Mouse (Mus musculus): Measurements from ENCODE around the gene Ccdc106.
"Not testable (repeated sequence)": the region's sequence is repeated elsewhere in the genome, so short reads cannot be mapped to it uniquely, and the experiment has no call there.

Ccdc106 gene

DNA sequence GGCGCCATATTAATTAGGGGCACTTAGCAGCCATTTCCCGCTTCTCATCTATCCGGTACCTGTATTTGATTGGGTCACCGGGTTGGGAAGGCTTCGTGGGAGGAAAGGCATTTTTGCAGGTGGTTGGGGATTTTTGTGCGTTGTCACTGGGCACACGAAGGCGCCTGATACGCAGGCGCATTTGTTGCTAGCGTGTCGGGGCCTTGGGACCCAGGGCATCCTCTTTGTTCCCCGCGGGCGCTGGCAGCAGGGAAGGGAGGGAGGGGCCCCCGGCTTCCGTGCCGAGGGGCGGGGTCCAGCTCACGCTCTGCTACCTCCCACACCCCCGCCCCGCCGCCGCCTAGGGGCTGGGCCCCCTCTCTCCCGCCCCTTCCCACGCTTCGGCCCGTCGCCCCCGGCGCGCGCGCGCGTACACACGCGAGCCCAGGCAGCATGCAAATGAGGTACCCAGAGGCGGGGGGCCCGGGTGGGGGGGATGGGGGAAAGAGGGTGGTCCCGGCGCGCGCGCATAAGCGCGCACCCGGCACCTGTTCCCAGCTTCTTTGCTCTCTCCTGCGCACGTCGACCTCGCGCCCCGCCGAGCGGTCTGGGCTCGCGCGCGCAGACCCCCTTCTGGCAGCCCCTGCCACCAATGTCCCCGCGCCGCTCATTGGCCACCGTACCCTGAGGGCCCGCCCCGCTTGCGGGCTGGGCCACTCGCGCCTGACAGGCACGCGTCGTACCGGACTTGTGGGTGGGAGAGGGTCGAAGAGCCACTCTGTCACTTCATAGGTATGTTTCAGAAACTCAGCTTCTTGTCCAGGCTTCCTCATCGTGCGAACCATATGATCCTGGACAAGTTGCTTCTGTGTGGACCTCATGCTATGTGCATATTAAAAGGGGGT, 5.0 kb upstream of the Ccdc106 start, which contains the start of gene Gm44973:
Gene Gm44973, plus strand, starts transcription at position 379 of the 884 bp plus-strand sequence.
- peak; percentile 94 for DNase-seq (ENCODE audit: low spot score)

DNA sequence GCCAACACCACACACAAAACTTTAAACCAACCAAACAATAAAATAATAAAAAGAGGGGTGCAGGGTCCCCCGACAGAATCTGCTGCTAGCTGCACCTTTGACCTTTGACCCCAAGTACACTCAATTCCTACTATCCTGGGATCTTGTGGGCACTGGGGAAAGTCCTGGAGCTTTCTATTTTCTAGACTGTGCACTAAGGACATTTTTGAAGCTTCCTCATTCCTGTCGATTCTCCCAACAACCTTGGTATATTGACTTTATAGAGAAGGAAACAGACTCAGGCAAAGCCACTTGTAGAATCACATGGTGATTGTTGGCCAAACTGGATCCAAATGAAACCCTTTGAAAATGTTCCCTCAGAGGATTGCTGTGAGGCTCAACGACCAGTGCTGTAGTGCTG, 4.3 kb upstream of the Ccdc106 start:
- no peak for DNase-seq (ENCODE audit: low spot score)

DNA sequence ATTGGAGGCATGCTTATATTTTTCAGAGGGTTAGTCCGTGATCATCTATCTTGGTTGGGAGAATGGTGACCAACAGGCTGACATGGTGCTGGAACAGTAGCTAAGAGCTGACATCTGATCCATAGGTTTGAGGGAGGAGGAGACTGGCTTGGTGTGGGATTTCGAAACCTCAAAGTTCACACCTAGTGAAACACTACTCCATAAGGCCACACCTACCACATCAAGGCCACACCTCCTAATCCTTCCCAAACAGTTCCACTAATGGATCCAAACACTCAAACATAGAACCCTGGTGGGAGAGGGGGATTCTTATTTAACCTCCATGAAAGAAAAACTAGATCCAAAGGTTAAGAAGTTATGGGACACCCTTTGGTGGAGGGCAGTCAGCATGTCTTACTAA, 3.4 kb upstream of the Ccdc106 start:
- no peak for DNase-seq (ENCODE audit: low spot score)

DNA sequence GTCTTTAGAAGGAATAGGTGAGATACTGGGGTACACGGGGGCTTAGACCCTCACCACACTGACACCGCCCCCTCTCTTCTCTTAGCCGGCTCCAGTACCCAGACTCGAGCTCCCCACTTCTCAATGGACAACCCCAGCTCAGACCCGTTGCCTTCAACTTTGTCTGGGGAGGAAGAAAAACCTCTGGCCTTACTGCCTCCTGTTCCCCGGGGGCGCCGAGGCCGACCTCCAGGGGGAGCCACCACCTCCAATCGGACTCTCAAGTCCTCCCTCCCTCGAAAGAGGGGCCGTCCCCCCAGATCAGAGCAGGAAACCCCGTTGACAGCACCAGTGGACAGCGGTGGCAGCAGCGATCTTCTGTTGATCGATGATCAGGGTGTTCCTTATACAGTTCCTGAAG, 3.0 kb upstream of the Ccdc106 start:
- peak; percentile 41 for DNase-seq (ENCODE audit: low spot score)

DNA sequence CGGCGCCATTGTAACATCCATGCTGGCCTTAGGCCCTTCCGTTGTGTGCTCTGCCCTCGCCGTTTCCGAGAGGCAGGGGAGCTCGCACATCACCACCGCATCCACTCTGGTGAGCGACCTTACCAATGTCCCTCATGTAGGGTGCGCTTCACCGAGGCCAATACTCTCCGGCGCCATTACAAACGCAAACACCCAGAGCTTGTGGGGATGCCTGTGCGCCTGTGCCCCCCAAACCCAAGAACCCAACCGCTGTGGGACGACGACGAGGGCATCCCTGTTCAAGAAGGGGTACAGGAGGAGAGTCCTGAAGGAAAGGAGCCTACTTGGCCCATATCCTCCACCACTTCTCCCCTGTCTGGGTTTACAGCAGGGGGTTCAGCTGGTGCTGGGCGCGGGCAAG, 2.4 kb upstream of the Ccdc106 start:
- peak; percentile 14 for DNase-seq (ENCODE audit: low spot score)

DNA sequence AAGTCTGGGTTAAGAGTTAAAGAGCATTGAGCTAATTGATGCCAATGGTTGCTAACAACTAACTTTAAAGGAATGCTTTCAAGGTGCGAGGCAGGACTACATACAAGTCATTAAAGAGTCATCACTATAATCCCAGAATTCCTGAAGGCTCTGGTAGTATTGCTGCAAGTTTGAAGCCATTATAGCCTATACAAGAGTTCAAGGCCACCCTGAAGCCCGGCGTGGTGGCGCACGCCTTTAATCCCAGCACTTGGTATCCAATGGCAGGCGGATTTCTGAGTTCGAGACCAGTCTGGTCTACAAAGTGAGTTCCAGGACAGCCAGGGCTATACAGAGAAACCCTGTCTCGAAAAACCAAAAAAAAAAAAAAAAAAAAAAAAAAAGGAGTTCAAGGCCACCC, 777 bp upstream of the Ccdc106 start:
- not testable (repeated sequence) for DNase-seq (ENCODE audit: low spot score)

DNA sequence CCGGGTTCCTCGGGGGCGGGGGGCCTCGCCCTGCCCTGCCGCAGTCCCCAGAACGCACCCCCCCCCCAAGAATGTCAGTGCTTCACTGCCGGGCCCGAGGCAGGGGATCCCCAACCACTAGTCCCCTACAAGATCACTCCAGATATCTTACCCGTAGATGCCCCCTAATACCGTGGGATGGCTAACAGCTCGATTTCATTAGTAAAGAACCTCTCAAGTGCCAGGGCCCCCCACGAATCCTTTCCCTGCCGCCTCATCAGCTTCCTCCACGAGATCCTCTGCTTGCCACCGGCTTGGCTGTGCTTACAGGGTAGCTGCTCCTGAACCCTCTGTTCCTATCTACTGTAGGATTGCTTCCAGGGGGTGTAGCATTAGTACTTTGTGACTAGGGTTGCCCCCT, 332 bp downstream of the Ccdc106 start:
- DNase-seq (ENCODE audit: low spot score): no peak

DNA sequence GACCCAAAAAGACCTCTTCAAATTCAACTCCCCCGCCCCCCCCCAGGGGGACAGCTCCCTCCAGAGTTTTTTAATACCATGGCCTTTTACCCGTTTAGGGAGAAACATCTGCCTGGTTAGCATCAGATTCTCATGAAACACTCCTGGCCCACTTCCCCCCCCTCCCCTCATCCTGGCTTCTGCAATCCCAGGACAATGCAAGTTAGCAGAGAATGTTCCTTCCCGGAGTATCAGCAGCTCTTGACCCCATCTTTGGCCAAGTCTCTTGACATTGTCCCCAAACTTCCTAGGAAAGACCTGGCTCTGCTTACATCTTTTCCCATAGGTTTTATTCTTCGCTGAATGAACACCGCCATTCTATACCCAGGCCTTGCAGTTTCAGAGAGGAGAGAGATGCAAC, 844 bp downstream of the Ccdc106 start:
- DNase-seq (ENCODE audit: low spot score): no peak

DNA sequence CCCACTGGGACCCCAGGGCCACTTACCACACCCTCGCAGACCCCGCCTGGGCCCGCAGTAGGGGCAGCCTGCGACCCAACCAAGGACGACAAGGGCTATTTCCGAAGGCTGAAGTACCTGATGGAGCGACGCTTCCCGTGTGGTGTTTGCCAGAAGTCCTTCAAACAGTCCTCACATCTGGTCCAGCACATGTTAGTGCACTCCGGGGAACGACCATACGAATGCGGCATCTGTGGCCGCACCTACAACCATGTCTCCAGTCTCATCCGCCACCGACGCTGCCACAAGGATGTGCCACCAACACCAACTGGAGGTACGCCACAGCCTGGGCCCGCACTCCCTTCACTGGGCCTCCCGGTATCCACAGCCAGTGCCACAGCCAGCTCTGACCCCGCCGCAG, 9.2 kb downstream of the Ccdc106 start:
- DNase-seq (ENCODE audit: low spot score): no peak

DNA sequence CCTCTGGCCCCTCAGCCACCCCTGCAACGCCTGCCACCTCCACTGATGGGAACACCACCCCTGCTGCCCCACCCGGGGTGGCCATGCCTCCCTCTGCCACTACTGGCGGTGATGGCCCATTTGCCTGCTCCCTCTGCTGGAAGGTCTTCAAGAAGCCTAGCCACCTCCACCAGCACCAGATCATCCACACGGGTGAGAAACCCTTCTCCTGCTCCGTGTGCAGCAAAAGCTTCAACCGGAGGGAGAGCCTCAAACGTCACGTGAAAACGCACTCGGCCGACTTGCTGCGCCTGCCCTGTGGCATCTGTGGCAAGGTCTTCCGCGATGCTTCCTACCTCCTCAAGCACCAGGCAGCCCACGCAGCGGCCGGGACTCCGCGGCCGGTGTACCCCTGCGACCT, 9.6 kb downstream of the Ccdc106 start:
- DNase-seq (ENCODE audit: low spot score): no peak

DNA sequence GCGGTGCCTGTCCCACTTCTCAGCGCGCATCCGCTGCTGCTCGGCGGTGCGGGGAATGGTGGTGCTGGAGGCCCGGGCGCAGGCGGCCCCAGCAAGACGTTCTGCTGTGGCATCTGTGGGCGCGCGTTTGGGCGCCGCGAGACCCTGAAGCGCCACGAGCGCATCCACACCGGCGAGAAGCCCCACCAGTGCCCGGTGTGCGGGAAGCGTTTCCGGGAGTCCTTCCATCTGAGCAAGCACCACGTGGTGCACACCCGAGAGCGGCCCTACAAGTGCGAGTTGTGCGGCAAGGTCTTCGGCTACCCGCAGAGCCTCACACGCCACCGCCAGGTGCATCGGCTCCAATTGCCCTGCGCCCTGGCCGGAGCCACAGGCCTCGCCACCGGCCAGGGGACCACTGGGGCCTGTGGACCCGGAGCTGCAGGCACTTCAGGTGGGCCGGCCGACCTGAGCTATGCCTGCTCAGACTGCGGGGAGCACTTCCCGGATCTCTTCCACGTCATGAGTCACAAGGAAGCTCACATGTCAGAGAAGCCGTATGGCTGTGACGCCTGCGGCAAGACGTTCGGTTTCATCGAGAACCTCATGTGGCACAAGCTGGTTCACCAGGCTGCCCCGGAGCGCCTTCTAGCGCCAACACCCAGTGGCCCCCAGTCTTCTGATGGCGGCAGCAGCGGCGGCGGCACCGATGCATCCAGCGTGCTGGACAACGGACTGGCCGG, 10.4 kb downstream of the Ccdc106 start:
- no peak for DNase-seq (ENCODE audit: low spot score)

DNA sequence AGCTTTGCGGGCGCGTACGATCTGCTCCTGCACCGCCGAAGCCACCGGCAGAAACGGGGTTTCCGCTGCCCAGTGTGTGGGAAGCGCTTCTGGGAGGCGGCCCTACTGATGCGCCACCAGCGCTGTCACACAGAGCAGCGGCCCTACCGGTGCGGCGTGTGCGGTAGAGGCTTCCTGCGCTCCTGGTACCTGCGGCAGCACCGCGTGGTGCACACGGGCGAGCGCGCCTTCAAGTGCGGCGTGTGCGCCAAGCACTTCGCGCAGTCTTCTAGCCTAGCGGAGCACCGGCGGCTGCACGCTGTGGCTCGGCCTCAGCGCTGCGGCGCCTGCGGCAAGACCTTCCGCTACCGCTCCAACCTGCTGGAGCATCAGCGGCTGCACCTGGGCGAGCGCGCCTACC, 11.1 kb downstream of the Ccdc106 start:
- DNase-seq (ENCODE audit: low spot score): no peak

DNA sequence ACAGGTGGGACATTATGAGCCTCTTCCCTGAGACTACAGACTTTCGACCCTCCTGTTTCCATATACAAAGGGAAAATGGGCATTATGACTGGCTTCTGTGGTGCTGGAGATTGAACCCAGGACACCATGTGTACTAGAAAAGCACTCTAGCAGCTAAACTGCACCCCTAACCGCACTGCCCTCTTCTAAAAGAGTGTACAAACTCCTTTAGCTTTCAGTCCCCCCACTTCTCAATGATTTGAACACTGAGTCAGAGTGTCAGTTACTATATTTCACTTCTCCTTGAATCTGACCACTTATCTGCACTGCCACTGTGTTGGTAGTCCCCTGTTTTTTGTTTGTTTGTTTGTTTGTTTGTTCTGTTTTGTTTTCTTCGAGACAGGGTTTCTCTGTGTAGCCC, 13.5 kb downstream of the Ccdc106 start, which contains the start of gene 4632433K11Rik:
Gene 4632433K11Rik, plus strand, starts transcription at position 301 of the 400 bp plus-strand sequence.
- DNase-seq (ENCODE audit: low spot score): no peak

DNA sequence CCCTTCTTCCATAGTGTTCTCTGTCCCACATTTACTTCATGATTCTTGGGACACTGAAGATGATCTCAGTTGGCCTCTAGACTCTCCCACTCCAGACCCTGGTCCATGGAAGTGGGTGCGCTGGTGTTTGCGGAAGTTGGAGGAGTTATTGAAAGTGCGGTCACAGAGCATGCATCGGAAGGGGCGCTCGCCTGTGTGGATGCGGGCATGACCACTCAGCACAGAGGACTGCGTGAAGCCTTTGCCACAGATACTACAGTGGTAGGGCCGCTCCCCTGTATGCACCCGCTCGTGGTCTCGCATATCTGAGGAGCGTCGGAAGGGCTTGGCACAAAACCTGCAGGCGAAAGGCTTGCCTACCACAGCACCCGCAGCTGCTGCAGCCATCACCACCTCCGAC, 15.3 kb downstream of the Ccdc106 start:
- no peak for DNase-seq (ENCODE audit: low spot score)

DNA sequence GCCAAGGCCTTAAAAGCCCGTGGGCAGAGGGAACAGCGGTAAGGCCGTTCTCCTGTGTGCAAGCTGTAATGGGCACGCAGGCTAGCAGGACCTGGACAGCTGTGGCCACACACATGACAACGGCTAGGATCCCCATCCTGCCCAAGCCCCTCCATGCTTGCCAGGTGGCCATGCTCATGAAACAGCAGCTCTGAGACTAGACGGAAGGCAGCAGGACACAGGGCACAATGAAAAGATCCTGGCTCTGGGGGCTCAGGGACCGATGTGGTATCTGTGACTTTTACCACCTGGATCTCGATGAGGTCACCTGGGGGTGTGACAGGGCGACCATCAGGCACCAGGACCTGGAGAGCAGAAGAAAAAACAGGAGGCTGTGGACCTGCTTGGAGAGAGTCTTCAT, 15.8 kb downstream of the Ccdc106 start:
- DNase-seq (ENCODE audit: low spot score): peak; percentile 6

DNA sequence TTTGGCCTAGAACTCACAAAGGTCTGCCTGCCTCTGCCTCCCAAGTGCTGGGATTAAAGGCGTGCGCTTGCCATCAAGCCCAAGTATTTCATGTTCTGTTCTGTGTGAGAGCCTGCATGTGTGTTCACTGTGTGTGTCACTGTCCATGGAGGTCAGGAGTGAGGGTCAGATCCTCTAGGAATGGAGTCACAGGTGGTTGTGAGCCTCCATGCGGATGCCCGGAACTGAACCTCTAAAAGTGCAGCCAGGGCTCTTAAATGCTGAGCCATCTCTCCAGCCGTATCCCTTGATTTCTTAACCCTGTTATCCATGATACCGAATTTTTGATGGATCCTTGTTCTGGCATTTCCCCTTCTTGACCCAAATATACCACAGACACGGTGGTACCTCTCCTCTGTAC, 16.7 kb downstream of the Ccdc106 start:
- no peak for DNase-seq (ENCODE audit: low spot score)

DNA sequence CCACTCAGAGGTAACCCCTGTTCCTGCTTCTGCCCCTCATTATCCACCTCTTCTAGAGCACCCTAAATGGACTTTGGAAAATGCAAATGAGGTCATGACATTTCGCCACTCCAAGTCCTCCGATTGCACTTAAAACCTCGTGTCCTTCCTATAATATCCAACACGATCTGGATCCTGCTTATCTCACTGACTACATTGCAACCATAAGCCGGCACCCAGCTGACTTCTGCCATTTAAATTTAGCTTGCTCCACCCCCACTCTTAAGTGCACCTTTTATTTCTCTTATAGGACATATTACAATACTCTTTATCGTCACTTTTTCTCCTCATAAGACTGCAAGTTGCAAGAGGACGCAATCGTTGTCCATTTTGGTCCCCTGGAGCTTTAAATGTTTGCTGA, 17.1 kb downstream of the Ccdc106 start:
- no peak for DNase-seq (ENCODE audit: low spot score)

DNA sequence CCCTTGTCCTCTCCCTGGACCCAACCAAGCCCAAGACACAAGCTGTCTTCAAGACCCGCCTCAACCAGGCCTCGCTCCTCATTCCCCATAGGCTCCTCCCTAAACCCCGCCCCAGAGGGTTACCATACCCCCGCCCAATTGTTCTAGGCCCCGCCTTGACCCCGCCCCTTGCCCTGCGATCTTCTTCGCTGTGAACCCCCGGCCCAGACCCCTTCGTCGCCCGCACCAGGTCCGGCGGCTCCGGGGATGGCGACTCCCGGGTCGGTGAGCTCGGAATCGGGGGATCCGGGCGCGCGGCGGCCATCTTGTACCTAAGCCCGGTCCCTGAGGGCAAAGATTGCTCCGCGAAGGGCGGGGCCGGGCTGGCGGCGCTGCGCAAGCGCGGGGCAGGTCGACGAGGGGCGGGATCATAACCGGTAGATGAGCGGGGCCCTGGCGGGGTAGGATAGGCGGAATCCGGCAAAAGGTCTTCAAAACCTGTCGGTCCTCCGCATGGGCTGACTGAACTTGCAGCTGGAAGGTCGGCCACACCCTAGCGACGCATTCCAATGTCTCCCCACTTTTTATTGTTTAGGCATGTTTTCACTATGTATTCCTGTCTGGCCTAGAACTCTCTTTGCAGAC, 17.9 kb downstream of the Ccdc106 start, which contains the start of gene Zfp784:
Gene Zfp784, minus strand, starts transcription at position 338 of the 624 bp plus-strand sequence.
- DNase-seq (ENCODE audit: low spot score): peak; percentile 89

DNA sequence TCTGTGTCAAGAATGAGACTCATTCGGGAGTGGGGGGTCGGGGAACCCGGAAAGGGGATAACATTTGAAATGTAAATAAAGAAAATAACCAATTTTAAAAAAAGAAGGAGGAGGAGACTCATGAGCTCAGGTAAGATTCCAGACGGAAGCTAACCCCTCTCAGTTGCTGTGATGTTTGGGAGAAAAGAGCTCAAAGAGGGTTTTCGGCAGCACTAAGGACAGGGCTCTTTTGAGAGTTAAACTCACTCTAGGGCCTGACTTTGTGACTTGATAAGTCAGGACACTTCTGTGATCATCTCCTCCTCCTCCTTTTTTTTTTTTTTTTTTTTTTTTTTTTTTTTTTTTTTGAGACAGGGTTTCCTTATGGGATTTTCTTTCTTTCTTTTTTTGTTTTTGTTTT, 18.6 kb downstream of the Ccdc106 start:
- no peak for DNase-seq (ENCODE audit: low spot score)

DNA sequence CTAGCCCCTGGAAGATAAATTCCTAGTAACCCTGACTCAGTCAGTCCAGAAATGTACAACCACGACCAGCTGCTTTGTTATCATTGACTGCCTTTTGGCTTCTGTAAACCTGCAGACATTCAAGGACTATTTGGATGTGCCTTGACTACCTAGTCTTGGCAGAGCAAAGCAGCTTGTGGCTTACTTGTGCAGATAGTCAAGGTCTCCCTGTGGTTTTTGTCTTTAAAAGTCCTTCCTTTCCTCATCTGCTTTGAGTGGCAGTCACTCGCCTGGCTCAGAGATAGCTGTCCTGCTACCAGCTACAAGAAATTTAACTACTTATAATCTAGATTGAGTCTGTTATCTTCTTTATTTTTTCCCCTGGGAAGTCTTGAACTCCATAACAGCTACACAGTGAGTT, 24.6 kb downstream of the Ccdc106 start:
- DNase-seq (ENCODE audit: low spot score): no peak

DNA sequence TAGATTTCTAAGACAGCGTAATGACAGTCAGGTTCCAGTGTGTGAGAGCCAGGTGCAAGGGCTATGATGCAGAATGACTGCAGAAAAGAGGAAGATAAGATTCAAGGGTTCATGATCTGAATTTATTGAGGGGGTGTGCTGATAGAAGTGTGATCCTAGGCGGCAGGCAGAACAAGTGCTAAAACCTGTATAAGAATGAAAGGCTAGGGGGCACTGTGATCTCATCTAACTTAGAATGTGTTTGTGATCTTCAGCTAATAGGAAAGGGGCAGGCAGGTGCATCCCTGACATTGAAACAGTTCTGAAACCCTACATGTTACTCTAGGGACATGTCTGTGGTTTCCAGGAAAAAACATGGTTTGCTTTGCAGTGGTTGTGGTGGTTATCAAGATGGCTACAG, 25.8 kb downstream of the Ccdc106 start:
- no peak for DNase-seq (ENCODE audit: low spot score)

DNA sequence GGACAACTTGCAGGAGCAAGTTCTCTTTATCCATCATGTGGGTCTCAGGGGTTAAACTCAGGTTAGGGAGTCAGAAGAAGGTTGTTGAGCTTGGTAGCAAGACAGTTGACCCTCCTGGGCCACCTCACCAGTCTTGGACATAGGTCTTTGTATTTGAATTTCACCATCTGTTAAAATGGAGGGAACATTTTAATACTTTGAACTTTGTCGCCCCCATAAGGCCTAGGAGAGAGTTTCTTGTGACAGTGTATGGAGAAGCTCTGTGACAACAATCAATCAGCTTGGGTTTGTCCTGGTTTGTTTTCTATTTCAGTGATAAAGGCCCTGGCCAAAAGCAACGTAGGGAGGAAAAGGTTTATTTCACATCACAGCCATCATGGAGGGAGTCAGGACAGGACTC, 27.0 kb downstream of the Ccdc106 start:
- DNase-seq (ENCODE audit: low spot score): no peak
